Mouse (Mus musculus): ENCODE data around the gene Adora3. TPM values are rescaled to one million over a fixed set of nuclear protein-coding genes. Genes with fewer than 3 reads are reported as not detected.

Gene Adora3
- polyA plus RNA-seq, 1 experiment from 2014 or later = 0.12 TPM

DNA sequence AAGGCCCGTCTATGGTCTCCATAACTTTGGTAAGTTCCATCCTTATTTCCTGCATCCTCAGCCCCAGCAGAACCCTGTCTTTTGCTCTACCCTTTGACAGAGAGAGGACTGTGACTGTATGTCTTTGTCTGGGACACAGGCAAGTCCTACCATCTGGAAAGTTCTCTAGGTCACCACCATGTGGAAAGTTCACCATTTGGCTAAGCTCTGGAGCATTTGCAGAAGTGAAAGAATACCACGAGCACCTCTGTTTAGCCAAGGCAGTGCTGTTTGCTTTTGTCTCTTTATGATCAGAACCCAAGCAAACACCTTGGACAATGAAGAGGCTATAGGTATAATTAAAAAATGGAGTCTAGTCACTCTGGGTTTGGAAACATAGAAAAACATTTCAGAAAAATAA is 51.3 kb downstream of the Adora3 start:
- no peak for TF ChIP-seq CTCF (IDR thresholded peaks at IDR 0.05; ENCODE audit: low read depth)
- no peak overlapping the region for H3K27ac ChIP-seq
- no peak for DNase-seq (ENCODE audit: low spot score)
- no peak overlapping the region for H3K4me3 ChIP-seq (replicated peaks; ENCODE audit: low read depth, low read length)
- ATAC-seq (replicated peaks; ENCODE audit: low FRiP score, low read depth) = no peak
- H3K9me3 ChIP-seq (replicated peaks; ENCODE audit: low read length) = no peaks in the 10 kb centered on the region
- no peak overlapping the region for H3K9ac ChIP-seq (ENCODE audit: low read depth, low read length)
- H3K36me3 ChIP-seq (ENCODE audit: insufficient read depth, low read length) = no peaks in the 10 kb centered on the region
- 76% methylated on average over 2 of the region's 2 CpGs for WGBS
- H3K27me3 ChIP-seq (ENCODE audit: insufficient read depth, low read length) = no peaks in the 10 kb centered on the region
- no peak overlapping the region for H3K4me2 ChIP-seq (ENCODE audit: low read length)
- H3K4me1 ChIP-seq (replicated peaks; ENCODE audit: insufficient read depth, low read length) = no peaks in the 10 kb centered on the region

GRCm38 (mm10) chr3:105924616-105925015 is 54.0 kb downstream of the Adora3 start:
- Histone ChIP-seq H3K4me1 (replicated peaks; ENCODE audit: insufficient read depth, low read length) (no peaks in the 10 kb centered on the region), H3K4me3 (replicated peaks; ENCODE audit: low read depth, low read length) (no peak overlapping the region), H3K36me3 (ENCODE audit: insufficient read depth, low read length) (no peaks in the 10 kb centered on the region), H3K4me2 (ENCODE audit: low read length) (no peak overlapping the region), H3K27me3 (ENCODE audit: insufficient read depth, low read length) (no peaks in the 10 kb centered on the region), H3K9me3 (replicated peaks; ENCODE audit: low read length) (no peaks in the 10 kb centered on the region), H3K9ac (ENCODE audit: low read depth, low read length) (no peak overlapping the region), H3K27ac (no peak overlapping the region)
- WGBS = 87% methylated on average over 9 of the region's 9 CpGs
- TF ChIP-seq CTCF (IDR thresholded peaks at IDR 0.05; ENCODE audit: low read depth) = no peak
- DNase-seq (ENCODE audit: low spot score) (no peak), ATAC-seq (replicated peaks; ENCODE audit: low FRiP score, low read depth) (no peak)

DNA sequence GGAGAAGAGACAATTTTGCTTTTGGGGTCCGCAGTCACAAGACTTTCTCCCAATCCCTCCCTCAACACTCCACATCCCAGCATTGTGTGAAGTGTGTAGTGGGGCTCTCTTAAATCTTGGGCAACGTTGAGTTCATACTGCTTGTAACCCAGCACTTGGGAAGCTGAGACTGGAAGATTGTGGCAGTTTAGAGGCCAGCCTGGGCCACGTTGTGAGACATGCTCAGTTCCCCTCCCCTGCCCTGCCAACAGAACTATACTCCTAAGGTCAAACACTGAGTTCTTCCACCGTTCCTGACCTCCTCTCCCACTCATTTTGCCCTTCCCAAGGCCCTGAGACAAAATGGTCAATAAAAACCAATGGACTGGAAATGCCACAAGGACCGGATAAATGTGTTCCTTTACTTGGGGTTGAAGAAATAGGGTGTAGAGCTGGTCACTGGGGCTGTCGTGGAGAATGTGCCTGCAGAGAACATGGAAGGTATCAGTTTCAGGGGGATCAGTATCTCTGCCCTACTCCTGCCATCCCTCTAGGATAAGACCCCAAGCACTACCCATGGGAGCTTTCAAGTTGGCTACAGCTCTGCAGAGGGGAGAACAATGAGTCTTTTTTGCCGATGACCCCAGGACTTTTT is 57.0 kb downstream of the Adora3 start:
- DNase-seq (ENCODE audit: low spot score) (peak; percentile 23), ATAC-seq (replicated peaks; ENCODE audit: low FRiP score, low read depth) (peak; percentile 40)
- Histone ChIP-seq H3K36me3 (ENCODE audit: insufficient read depth, low read length) (no peaks in the 10 kb centered on the region), H3K27me3 (ENCODE audit: insufficient read depth, low read length) (no peaks in the 10 kb centered on the region), H3K27ac (no peak overlapping the region), H3K9ac (ENCODE audit: low read depth, low read length) (no peak overlapping the region), H3K4me3 (replicated peaks; ENCODE audit: low read depth, low read length) (no peak overlapping the region), H3K4me2 (ENCODE audit: low read length) (no peak overlapping the region), H3K9me3 (replicated peaks; ENCODE audit: low read length) (no peaks in the 10 kb centered on the region), H3K4me1 (replicated peaks; ENCODE audit: insufficient read depth, low read length) (no peaks in the 10 kb centered on the region)
- WGBS = 42% methylated on average over 7 of the region's 7 CpGs
- TF ChIP-seq CTCF (IDR thresholded peaks at IDR 0.05; ENCODE audit: low read depth) = no peak

GRCm38 (mm10) chr3:105928195-105928569 is 57.5 kb downstream of the Adora3 start:
- TF ChIP-seq CTCF (IDR thresholded peaks at IDR 0.05; ENCODE audit: low read depth) = no peak
- H3K4me3 ChIP-seq (replicated peaks; ENCODE audit: low read depth, low read length) = no peak overlapping the region
- no peak overlapping the region for H3K9ac ChIP-seq (ENCODE audit: low read depth, low read length)
- no peaks in the 10 kb centered on the region for H3K27me3 ChIP-seq (ENCODE audit: insufficient read depth, low read length)
- H3K4me2 ChIP-seq (ENCODE audit: low read length) = no peak overlapping the region
- H3K36me3 ChIP-seq (ENCODE audit: insufficient read depth, low read length) = no peaks in the 10 kb centered on the region
- ATAC-seq (replicated peaks; ENCODE audit: low FRiP score, low read depth) = no peak
- no peaks in the 10 kb centered on the region for H3K4me1 ChIP-seq (replicated peaks; ENCODE audit: insufficient read depth, low read length)
- no peak overlapping the region for H3K27ac ChIP-seq
- no peaks in the 10 kb centered on the region for H3K9me3 ChIP-seq (replicated peaks; ENCODE audit: low read length)
- 84% methylated on average over 3 of the region's 3 CpGs for WGBS
- no peak for DNase-seq (ENCODE audit: low spot score)

GRCm38 (mm10) chr3:105928781-105929180 is 58.1 kb downstream of the Adora3 start:
- H3K4me2 ChIP-seq (ENCODE audit: low read length) = no peak overlapping the region
- DNase-seq (ENCODE audit: low spot score) (no peak), ATAC-seq (replicated peaks; ENCODE audit: low FRiP score, low read depth) (no peak)
- H3K4me3 ChIP-seq (replicated peaks; ENCODE audit: low read depth, low read length) = no peak overlapping the region
- H3K9ac ChIP-seq (ENCODE audit: low read depth, low read length) = no peak overlapping the region
- no peak overlapping the region for H3K27ac ChIP-seq
- 85% methylated on average over 6 of the region's 6 CpGs for WGBS
- TF ChIP-seq CTCF (IDR thresholded peaks at IDR 0.05; ENCODE audit: low read depth) = no peak
- H3K36me3 ChIP-seq (ENCODE audit: insufficient read depth, low read length) = no peaks in the 10 kb centered on the region
- no peaks in the 10 kb centered on the region for H3K4me1 ChIP-seq (replicated peaks; ENCODE audit: insufficient read depth, low read length)
- no peaks in the 10 kb centered on the region for H3K9me3 ChIP-seq (replicated peaks; ENCODE audit: low read length)
- no peaks in the 10 kb centered on the region for H3K27me3 ChIP-seq (ENCODE audit: insufficient read depth, low read length)

DNA sequence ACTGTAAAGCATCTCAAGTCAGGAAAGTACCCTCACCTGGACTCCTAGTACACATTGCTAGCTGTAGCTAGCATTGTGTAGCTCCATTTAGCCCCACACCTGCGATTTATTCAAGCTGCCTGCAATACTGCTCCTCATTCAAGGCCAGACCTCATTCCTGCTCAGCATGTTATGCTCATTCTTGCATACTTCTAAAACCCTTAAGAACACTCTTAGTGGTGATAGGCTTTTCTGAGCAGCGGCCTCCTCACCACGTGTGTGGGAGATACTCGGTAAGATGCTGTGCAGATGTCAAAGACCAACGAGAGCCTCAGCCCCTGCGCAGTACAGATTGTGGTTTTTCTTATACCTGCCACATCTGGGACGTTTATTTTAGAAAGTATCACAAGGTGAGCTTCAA is 59.2 kb downstream of the Adora3 start:
- H3K4me2 ChIP-seq (ENCODE audit: low read length) = no peak overlapping the region
- no peaks in the 10 kb centered on the region for H3K27me3 ChIP-seq (ENCODE audit: insufficient read depth, low read length)
- no peak for ATAC-seq (replicated peaks; ENCODE audit: low FRiP score, low read depth)
- H3K9me3 ChIP-seq (replicated peaks; ENCODE audit: low read length) = no peaks in the 10 kb centered on the region
- no peak for DNase-seq (ENCODE audit: low spot score)
- no peak overlapping the region for H3K4me3 ChIP-seq (replicated peaks; ENCODE audit: low read depth, low read length)
- no peak overlapping the region for H3K27ac ChIP-seq
- H3K9ac ChIP-seq (ENCODE audit: low read depth, low read length) = no peak overlapping the region
- TF ChIP-seq CTCF (IDR thresholded peaks at IDR 0.05; ENCODE audit: low read depth) = no peak
- no peaks in the 10 kb centered on the region for H3K36me3 ChIP-seq (ENCODE audit: insufficient read depth, low read length)
- WGBS = 79% methylated on average over 7 of the region's 7 CpGs
- no peaks in the 10 kb centered on the region for H3K4me1 ChIP-seq (replicated peaks; ENCODE audit: insufficient read depth, low read length)

- H3K4me2 ChIP-seq (ENCODE audit: low read length) = no peak overlapping the region
- H3K4me1 ChIP-seq (replicated peaks; ENCODE audit: insufficient read depth, low read length) = no peaks in the 10 kb centered on the region
- no peaks in the 10 kb centered on the region for H3K36me3 ChIP-seq (ENCODE audit: insufficient read depth, low read length)
- no peak for ATAC-seq (replicated peaks; ENCODE audit: low FRiP score, low read depth)
- WGBS = 89% methylated on average over 2 of the region's 2 CpGs
- no peak overlapping the region for H3K27ac ChIP-seq
- no peak for DNase-seq (ENCODE audit: low spot score)
- no peaks in the 10 kb centered on the region for H3K9me3 ChIP-seq (replicated peaks; ENCODE audit: low read length)
- no peaks in the 10 kb centered on the region for H3K27me3 ChIP-seq (ENCODE audit: insufficient read depth, low read length)
- no peak overlapping the region for H3K4me3 ChIP-seq (replicated peaks; ENCODE audit: low read depth, low read length)
- no peak overlapping the region for H3K9ac ChIP-seq (ENCODE audit: low read depth, low read length)
- no peak for TF ChIP-seq CTCF (IDR thresholded peaks at IDR 0.05; ENCODE audit: low read depth)
Observed at GRCm38 (mm10) chr3:105931095-105931494, 60.4 kb downstream of the Adora3 start.
